Mouse (Mus musculus) midbrain, embryonic 13.5 days (tissue): ENCODE results near the gene Dbn1. TPM values are rescaled to one million over a fixed set of nuclear protein-coding genes. Genes with fewer than 3 reads are reported as not detected.

Experiments
- ATAC-seq: fragments of 200-750 bp; cut with Nextera tagmentation; 2 replicates; pipeline ENCODE4 v1.8.0; 2017; ENCODE audit warnings: mild to moderate bottlenecking, moderate TSS enrichment, moderate library complexity
- H3K27ac ChIP-seq: fragments of 300-500 bp; sonication (generic); 2 replicates; pipeline ENCODE4 v1.5.1; 2015; ENCODE audit warnings: inconsistent platforms, mild to moderate bottlenecking, moderate library complexity
- H3K27me3 ChIP-seq: fragments of 300-500 bp; sonication (generic); 2 replicates; pipeline ENCODE4 v1.6.1; 2015; ENCODE audit warnings: mild to moderate bottlenecking, inconsistent platforms
- H3K36me3 ChIP-seq: fragments of 300-500 bp; sonication (generic); 2 replicates; pipeline ENCODE4 v1.6.1; 2015; ENCODE audit warnings: mild to moderate bottlenecking, inconsistent platforms
- H3K4me1 ChIP-seq: fragments of 300-500 bp; sonication (generic); replicated peaks from 2 replicates; pipeline ENCODE4 v1.6.1; 2015; ENCODE audit warnings: inconsistent platforms
- H3K4me2 ChIP-seq: fragments of 300-500 bp; sonication (generic); replicated peaks from 2 replicates; pipeline ENCODE4 v1.6.1; 2015; ENCODE audit warnings: moderate library complexity, mild to moderate bottlenecking, inconsistent platforms
- H3K4me3 ChIP-seq: fragments of 300-500 bp; sonication (generic); replicated peaks from 2 replicates; pipeline ENCODE4 v1.5.1; 2015; ENCODE audit warnings: mild to moderate bottlenecking, inconsistent platforms
- H3K9ac ChIP-seq: fragments of 300-500 bp; sonication (generic); replicated peaks from 2 replicates; pipeline ENCODE4 v1.6.1; 2015; ENCODE audit warnings: mild to moderate bottlenecking, inconsistent platforms
- H3K9me3 ChIP-seq: fragments of 300-500 bp; sonication (generic); 2 replicates; pipeline ENCODE4 v1.6.1; 2016; ENCODE audit warnings: mild to moderate bottlenecking, inconsistent platforms
- WGBS: fragments of 180-500 bp; shearing (Covaris S2); methylation state at CpG from one replicate; pipeline ENCODE4 v1.1.7; 2015; 5-methylcytosine and 5-hydroxymethylcytosine counted together
- polyA plus RNA-seq: library from polyadenylated mRNA; unstranded; fragments of >200 nt; fragmentation: Nextera tagmentation; extraction: Ambion mirVana; gene quantifications from 2 replicates; pipeline ENCODE4 v1.2.1, GENCODE M21; 2015

Gene Dbn1
- polyA plus RNA-seq, 1 experiment from 2014 or later, result 674 TPM

DNA sequence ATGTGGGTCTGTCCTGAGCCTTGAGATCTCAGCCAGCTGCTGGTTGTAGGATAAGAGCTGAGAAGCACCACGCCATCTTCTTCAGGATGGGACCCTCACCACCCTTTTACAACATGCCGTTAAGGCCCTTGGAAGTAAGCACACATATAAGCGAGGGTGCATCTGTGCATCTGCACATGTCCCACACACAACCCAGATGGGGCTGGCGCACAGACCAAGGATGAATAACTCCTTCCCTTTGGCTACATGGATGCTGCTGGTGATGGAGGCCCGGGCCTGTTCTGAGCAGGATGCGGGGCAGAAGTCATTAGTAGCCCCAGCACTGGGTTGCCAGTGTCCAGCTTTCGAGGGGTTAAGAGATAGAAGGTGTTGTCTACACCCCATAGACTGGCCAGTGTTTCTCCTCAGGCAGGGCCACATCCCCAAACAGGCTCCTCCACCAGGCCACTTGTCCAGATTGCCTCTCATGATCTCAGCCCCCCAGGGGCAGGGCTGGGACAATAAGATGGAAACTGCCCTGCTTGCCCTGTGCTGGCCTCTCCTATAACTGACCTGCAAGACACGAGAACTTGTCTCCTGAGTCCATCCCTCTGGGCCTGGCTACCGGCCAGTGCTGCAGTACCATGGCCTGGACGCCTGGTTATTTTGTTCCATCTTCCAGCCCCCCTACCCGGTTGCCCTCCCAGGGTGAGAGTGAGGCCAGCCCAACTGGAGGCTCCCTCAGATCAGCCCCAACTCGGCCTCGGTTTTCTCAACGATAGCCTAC, 1.7 kb downstream of the Dbn1 start:
- Histone ChIP-seq H3K4me1 (peaks cover 57% of the 10 kb centered on the region), H3K36me3 (peaks cover 21% of the 10 kb centered on the region), H3K9me3 (no peaks in the 10 kb centered on the region), H3K27me3 (no peaks in the 10 kb centered on the region), H3K4me3 (peak overlapping the region; percentile 97), H3K9ac (peak overlapping the region; percentile 100), H3K4me2 (peak overlapping the region; percentile 100), H3K27ac (peak overlapping the region; percentile 100)
- 25% methylated on average over 14 of the region's 14 CpGs for WGBS
- no peak for ATAC-seq

DNA sequence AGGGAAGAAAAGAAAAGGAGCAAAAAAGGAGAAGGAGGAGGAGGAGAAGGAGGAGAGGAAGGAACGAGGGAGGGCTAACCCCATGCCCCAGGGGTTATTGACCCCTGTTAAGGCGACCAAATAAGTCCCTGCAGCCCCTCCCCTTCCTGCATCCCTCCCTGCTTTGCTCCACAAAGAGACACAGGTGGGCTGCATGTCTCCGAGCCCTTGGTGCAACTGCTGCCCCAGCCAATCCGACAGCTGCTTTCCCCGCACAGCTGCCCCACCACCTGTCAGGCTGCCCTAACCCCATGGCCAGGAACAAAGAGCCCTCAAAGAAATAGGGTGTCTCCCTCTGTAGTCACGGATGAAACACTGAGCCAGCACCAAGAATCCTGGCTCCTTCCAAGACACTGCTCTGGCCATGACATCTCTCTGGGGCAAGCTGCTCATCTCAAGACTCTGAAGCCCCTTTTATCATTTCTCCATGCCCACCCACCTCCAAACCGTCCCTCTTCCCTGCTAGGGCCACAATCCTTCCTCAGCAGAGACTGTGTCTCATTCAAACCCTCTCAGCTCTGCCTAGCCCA, 3.3 kb downstream of the Dbn1 start:
- H3K4me2 ChIP-seq, result peak overlapping the region; percentile 100
- peak overlapping the region; percentile 100 for H3K27ac ChIP-seq
- H3K27me3 ChIP-seq, result no peaks in the 10 kb centered on the region
- H3K36me3 ChIP-seq, result peaks cover 37% of the 10 kb centered on the region
- peak overlapping the region; percentile 97 for H3K4me3 ChIP-seq
- H3K9ac ChIP-seq, result peak overlapping the region; percentile 100
- H3K4me1 ChIP-seq, result peaks cover 62% of the 10 kb centered on the region
- no peak for ATAC-seq
- 14% methylated on average over 7 of the region's 7 CpGs for WGBS
- H3K9me3 ChIP-seq, result no peaks in the 10 kb centered on the region

DNA sequence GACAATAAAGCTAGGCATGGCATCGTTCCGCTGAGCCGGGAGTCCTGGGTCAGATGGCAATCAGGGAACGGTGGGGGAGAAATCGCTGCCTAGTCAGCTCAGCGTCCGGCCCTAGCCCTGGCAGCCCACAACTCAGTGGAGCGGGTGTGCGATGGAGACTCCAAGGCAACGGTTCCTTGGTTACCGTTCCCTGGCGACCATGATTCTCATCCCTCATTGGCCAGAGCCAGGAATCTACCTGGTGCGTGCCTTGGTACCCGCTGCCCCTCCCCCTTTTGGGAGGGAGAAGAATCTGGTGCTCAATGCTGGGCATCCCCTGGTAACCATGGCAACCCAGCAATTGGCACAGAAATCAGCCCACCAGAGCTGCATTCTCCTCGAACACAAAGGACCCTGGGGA, 4.3 kb downstream of the Dbn1 start:
- Histone ChIP-seq H3K36me3 (peaks cover 47% of the 10 kb centered on the region), H3K9ac (peak overlapping the region; percentile 100), H3K27ac (peak overlapping the region; percentile 100), H3K4me2 (peak overlapping the region; percentile 100), H3K9me3 (no peaks in the 10 kb centered on the region), H3K27me3 (no peaks in the 10 kb centered on the region), H3K4me1 (peaks cover 55% of the 10 kb centered on the region), H3K4me3 (peak overlapping the region; percentile 97)
- 2% methylated on average over 15 of the region's 15 CpGs for WGBS
- ATAC-seq, result peak; percentile 89

DNA sequence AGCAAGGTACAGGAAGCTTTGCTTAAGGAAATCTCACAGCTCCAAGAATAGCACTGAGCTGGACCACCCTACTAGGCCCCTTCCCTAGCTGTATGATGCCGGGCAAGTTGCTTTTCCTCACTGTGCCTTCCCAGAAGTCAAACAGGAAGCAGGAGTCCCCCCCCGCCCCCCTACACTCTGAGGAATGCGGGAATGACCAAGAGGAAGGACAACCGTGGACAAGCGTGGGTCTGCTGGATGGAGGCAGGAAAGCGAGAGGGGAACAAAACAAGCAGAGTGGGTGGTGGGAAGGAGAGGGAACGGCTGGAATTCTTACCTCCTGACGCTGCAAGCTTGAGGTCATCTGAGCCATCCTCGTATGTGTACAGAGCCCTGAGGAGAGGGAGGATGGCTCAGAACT, 4.8 kb downstream of the Dbn1 start:
- Histone ChIP-seq H3K36me3 (peaks cover 51% of the 10 kb centered on the region), H3K4me3 (peak overlapping the region; percentile 97), H3K27ac (peak overlapping the region; percentile 100), H3K4me2 (peak overlapping the region; percentile 100), H3K9ac (peak overlapping the region; percentile 100), H3K27me3 (no peaks in the 10 kb centered on the region), H3K4me1 (peaks cover 50% of the 10 kb centered on the region), H3K9me3 (no peaks in the 10 kb centered on the region)
- 48% methylated on average over 9 of the region's 9 CpGs for WGBS
- no peak for ATAC-seq

DNA sequence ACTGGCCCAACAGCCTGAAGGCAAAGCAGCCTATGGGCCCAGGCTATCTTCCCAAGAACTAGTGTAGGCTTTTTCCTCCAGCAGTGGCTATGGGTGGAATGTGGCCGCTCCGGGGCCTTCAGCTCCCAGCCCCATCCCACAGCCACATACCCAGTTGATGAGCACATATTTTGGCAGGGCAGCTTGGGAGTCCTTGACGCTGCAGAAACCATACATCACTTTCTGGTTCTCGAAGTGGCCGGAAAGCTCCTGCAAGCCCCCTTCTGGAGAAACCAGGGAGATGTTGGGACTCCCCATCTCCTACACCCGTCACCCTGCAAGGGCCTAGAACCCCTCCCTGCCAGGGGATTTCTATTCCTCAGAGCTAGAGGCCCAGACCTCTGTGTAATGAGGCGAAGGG, 5.4 kb downstream of the Dbn1 start:
- H3K9ac ChIP-seq, result peak overlapping the region; percentile 100; the same call in 1 of the 2 replicates

DNA sequence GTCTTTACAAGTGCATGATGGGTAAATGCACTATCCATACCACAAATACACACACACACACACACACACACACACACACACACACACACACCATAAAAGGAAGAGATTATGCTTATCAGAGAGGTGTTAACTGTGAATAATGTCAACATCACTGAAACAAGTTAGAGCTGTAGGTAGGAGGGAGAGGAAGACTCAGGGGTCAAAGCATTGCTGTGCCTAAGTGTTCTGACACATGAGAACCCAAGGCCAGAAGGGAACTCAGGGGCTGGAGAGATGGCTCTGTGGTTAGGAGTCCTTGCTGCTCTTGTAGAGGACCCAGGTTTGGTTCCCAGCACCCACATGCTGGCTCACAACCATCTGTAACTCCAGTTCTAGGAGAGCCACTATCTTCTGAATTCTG, 8.0 kb downstream of the Dbn1 start:
- H3K27me3 ChIP-seq, result no peaks in the 10 kb centered on the region
- no peak overlapping the region for H3K27ac ChIP-seq
- H3K4me2 ChIP-seq, result no peak overlapping the region
- no peak for ATAC-seq
- H3K9me3 ChIP-seq, result no peaks in the 10 kb centered on the region
- H3K9ac ChIP-seq, result no peak overlapping the region
- H3K36me3 ChIP-seq, result peaks cover 83% of the 10 kb centered on the region
- no peak overlapping the region for H3K4me3 ChIP-seq
- H3K4me1 ChIP-seq, result peaks cover 61% of the 10 kb centered on the region

More for the DNA sequence above, 5.4 kb downstream of the Dbn1 start:
- H3K4me3 ChIP-seq, result peak overlapping the region; percentile 97
- no peak for ATAC-seq
- 82% methylated on average over 7 of the region's 7 CpGs for WGBS
- no peaks in the 10 kb centered on the region for H3K9me3 ChIP-seq
- H3K4me2 ChIP-seq, result peak overlapping the region; percentile 100
- no peaks in the 10 kb centered on the region for H3K27me3 ChIP-seq
- H3K4me1 ChIP-seq, result peaks cover 52% of the 10 kb centered on the region
- H3K27ac ChIP-seq, result peak overlapping the region; percentile 100
- peaks cover 57% of the 10 kb centered on the region for H3K36me3 ChIP-seq

DNA sequence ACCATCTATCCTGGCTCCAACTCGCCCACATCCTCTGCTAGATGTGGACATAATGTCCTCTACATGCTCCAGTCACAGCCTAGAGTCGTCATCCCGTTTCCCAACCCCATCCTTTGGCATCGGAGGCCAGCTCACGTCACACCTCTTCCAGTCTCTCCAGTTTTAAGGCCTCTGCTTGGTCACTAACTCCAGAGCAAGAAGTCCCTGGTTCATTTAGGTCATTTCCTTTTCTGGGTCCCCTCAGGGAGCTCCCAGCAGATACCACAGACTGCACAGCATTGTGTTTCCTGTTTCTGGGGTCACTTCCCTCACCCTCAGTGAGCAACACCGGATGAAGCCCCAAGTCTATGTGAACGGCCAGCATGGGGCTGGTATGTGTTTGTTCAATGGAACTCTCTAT, 8.9 kb downstream of the Dbn1 start:
- H3K4me1 ChIP-seq, result peaks cover 61% of the 10 kb centered on the region
- no peak overlapping the region for H3K9ac ChIP-seq
- 90% methylated on average over 7 of the region's 7 CpGs for WGBS
- H3K9me3 ChIP-seq, result no peaks in the 10 kb centered on the region
- no peak overlapping the region for H3K4me3 ChIP-seq
- H3K27ac ChIP-seq, result no peak overlapping the region
- no peak for ATAC-seq
- H3K36me3 ChIP-seq, result peaks cover 92% of the 10 kb centered on the region
- H3K27me3 ChIP-seq, result no peaks in the 10 kb centered on the region
- H3K4me2 ChIP-seq, result no peak overlapping the region

DNA sequence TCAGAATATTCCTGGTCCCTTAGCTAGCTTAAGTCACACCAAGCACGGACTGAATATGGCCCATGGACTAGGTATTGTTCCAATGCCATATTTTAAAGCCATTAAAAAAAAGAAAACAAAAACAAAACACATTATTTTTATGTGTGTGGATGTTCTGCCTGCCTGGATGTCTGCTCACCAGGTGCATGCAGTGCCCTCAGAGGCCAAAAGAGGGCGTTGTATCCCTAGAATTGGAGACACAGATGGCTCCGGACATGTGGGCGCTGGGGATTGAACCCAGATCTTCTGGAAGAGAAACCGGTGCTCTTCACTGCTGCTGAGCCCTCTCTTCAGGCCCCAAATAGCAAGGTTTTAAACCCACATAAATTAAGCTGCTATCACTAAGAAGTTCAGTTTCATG, 9.9 kb downstream of the Dbn1 start:
- Histone ChIP-seq H3K4me1 (peaks cover 61% of the 10 kb centered on the region), H3K36me3 (peaks cover 99% of the 10 kb centered on the region), H3K9ac (no peak overlapping the region), H3K4me2 (no peak overlapping the region), H3K27ac (peak overlapping the region; percentile 47; the same call in 1 of the 2 replicates), H3K9me3 (no peaks in the 10 kb centered on the region), H3K27me3 (no peaks in the 10 kb centered on the region), H3K4me3 (no peak overlapping the region)
- 54% methylated on average over 5 of the region's 5 CpGs for WGBS
- no peak for ATAC-seq

DNA sequence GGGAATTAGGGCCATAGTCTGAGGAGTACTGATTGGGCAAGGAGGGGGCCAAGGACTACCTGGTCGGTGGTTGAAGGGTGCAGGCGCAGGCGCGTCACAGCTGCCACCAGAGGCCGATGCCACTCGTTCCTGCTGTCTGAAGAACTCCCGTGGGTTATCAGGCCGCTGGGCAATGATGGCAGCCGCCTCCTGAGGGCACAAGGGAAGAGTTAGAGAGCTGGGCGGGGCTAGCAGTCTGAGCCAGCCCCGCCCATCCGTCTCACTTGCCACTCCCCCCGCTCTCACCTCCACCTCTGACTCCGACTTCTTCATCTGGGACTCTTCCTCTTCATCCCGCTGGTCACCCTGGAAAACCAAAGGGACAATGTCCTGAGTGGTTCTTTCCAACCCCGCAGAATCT, 10.4 kb downstream of the Dbn1 start:
- Histone ChIP-seq H3K9me3 (no peaks in the 10 kb centered on the region), H3K9ac (no peak overlapping the region), H3K4me2 (no peak overlapping the region), H3K4me1 (peaks cover 61% of the 10 kb centered on the region), H3K27me3 (no peaks in the 10 kb centered on the region), H3K27ac (peak overlapping the region; percentile 47; the same call in 1 of the 2 replicates), H3K4me3 (no peak overlapping the region), H3K36me3 (peaks cover 99% of the 10 kb centered on the region)
- ATAC-seq, result no peak
- 72% methylated on average over 16 of the region's 16 CpGs for WGBS

DNA sequence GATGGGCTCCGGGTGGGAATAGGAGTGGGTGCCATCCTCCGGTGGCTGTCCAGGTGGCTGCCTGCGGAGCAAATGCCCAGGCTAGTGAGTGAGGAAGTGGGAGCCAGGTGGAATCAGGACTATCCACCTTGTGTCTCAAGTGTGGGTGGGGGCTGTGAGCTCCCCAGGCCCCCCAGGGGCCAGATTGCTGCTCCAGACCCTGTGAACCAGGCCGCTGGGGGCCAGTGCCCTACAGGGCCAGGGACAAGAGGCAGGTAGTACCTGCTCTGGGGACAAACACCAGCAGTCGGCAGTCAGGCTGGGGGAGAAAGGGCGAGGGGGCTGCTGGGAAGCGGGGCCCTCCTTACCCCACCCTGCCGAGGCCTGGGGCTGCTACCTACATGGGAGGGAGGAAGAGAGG, 11.7 kb downstream of the Dbn1 start:
- H3K27me3 ChIP-seq, result no peaks in the 10 kb centered on the region
- peaks cover 66% of the 10 kb centered on the region for H3K4me1 ChIP-seq
- no peak overlapping the region for H3K4me3 ChIP-seq
- H3K36me3 ChIP-seq, result peaks cover 87% of the 10 kb centered on the region
- H3K9ac ChIP-seq, result no peak overlapping the region; the same call in 1 of the 2 replicates
- H3K4me2 ChIP-seq, result no peak overlapping the region
- no peaks in the 10 kb centered on the region for H3K9me3 ChIP-seq
- H3K27ac ChIP-seq, result 0 out of 2 replicates have a peak overlapping the region, but pooled peaks have one; percentile 22
- WGBS, result 93% methylated on average over 8 of the region's 8 CpGs
- no peak for ATAC-seq

DNA sequence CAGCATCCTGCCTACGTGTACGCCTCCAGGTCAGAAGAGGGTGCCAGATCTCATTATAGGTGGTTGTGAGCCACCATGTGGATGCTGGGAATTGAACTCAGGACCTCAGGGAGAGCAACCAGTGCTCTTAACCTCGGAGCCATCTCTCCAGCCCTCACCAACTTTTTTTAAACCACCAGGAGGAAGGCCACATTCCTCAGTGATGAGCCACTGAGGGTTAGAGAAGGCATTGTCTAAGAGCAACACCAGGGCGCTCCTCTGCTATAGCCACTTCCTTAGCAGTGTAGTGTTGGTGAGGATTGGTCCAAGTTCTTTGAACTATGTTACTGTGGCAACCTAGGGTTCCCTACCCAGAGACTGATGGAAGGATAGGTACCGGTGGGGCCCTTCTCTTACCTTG, 12.2 kb downstream of the Dbn1 start:
- no peaks in the 10 kb centered on the region for H3K9me3 ChIP-seq
- H3K9ac ChIP-seq, result peak overlapping the region; percentile 48; the same call in 1 of the 2 replicates
- H3K36me3 ChIP-seq, result peaks cover 82% of the 10 kb centered on the region
- H3K27me3 ChIP-seq, result no peaks in the 10 kb centered on the region
- 0 out of 2 replicates have a peak overlapping the region, but pooled peaks have one; percentile 79 for H3K27ac ChIP-seq
- H3K4me1 ChIP-seq, result peaks cover 71% of the 10 kb centered on the region
- H3K4me3 ChIP-seq, result no peak overlapping the region
- no peak for ATAC-seq
- H3K4me2 ChIP-seq, result no peak overlapping the region
- WGBS, result 89% methylated on average over 5 of the region's 5 CpGs

DNA sequence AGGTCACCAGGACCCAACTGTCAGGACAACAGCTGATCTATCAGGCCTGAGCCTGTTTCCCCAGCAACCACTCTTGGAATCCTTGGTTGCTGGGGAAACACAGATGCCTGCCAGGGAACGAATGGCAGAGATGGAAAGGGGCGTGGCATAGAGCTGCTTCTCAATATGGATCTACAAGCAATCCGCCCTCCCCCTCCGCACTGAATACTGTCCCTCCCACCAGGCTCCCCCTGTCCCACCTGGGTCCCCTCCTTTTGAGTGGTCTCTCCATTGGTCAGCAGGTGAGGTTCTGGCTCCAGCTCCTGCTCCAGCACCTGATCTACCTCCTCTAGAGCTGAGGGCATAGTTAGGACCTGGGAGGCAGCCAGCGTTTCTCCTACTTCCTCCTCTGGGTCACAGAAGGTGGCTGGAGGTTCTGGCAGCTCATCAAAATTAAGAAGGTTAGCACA, 13.3 kb downstream of the Dbn1 start:
- whole genome bisulfite sequencing, result 6% methylated on average over 5 of the region's 5 CpGs
- Histone ChIP-seq H3K4me1 (peaks cover 78% of the 10 kb centered on the region), H3K27ac (peak overlapping the region; percentile 79), H3K4me2 (peak overlapping the region; percentile 33), H3K9ac (peak overlapping the region; percentile 48), H3K9me3 (no peaks in the 10 kb centered on the region), H3K36me3 (peaks cover 71% of the 10 kb centered on the region), H3K4me3 (no peak overlapping the region; the same call in 1 of the 2 replicates), H3K27me3 (no peaks in the 10 kb centered on the region)
- peak; percentile 6; the same call in 1 of the 2 replicates for ATAC-seq
